Mouse (Mus musculus) MEL (cell line): Measurements from ENCODE around the gene Dock4. TPM values are rescaled to one million over a fixed set of nuclear protein-coding genes. Genes with fewer than 3 reads are reported as not detected.

Experiments
- DNase-seq: peaks from one replicate; pipeline ENCODE4 v3.0.0; 2011; ENCODE audit warnings: low read depth, low spot score
- H3K27ac ChIP-seq: 2 replicates; pipeline ENCODE4 v1.5.1; 2012; ENCODE audit warnings: low read depth, mild to moderate bottlenecking, control low read depth, low read length, moderate library complexity; ENCODE audit not compliant: control insufficient read depth
- H3K27me3 ChIP-seq, 2 experiments: fragments of 150-350 bp in 1 of 2; sonication (generic) in 1 of 2; 2 replicates each; pipeline ENCODE4 v1.6.1; 2012; ENCODE audit warnings: low read length in 2 of 2, mild to moderate bottlenecking in 2 of 2, improper control_type of control experiment in 1 of 2, moderate library complexity in 1 of 2; ENCODE audit not compliant: insufficient read depth in 2 of 2, control insufficient read depth in 1 of 2
- H3K36me3 ChIP-seq, 2 experiments: 2 replicates each; pipeline ENCODE4 v1.6.1; 2012 to 2014; ENCODE audit warnings: low read length in 2 of 2, improper control_type of control experiment in 1 of 2, inconsistent platforms in 1 of 2, mild to moderate bottlenecking in 1 of 2; ENCODE audit not compliant: insufficient read depth in 2 of 2, control insufficient read depth in 1 of 2
- H3K4me1 ChIP-seq, 2 experiments: fragments of 150-350 bp in 1 of 2; sonication (generic) in 1 of 2; 2 replicates each; pipeline ENCODE4 v1.6.1; 2012; ENCODE audit warnings: low read length in 2 of 2, improper control_type of control experiment in 1 of 2, mild to moderate bottlenecking in 1 of 2; ENCODE audit not compliant: insufficient read depth in 2 of 2, control insufficient read depth in 1 of 2
- H3K4me3 ChIP-seq, 2 experiments: fragments of 150-350 bp in 1 of 2; sonication (generic) in 1 of 2; 2 replicates each; pipeline ENCODE4 v1.5.1; 2012; ENCODE audit warnings: low read depth in 2 of 2, low read length in 2 of 2, mild to moderate bottlenecking in 2 of 2, moderate library complexity in 2 of 2, control low read depth in 1 of 2, improper control_type of control experiment in 1 of 2; ENCODE audit not compliant: control insufficient read depth in 1 of 2, insufficient read depth in 1 of 2
- H3K79me2 ChIP-seq: 2 replicates; pipeline ENCODE4 v1.6.1; 2012; ENCODE audit warnings: mild to moderate bottlenecking, low read length, moderate library complexity; ENCODE audit not compliant: control insufficient read depth, poor library complexity, insufficient read depth
- H3K9ac ChIP-seq: 2 replicates; pipeline ENCODE4 v1.6.1; 2012; ENCODE audit warnings: low read depth, mild to moderate bottlenecking, control low read depth, low read length, moderate library complexity; ENCODE audit not compliant: control insufficient read depth, poor library complexity, severe bottlenecking
- H3K9me3 ChIP-seq: fragments of 150-350 bp; sonication (generic); replicated peaks from 2 replicates; pipeline ENCODE4 v1.6.1; 2012; ENCODE audit warnings: mild to moderate bottlenecking, low read length, improper control_type of control experiment, moderate library complexity; ENCODE audit not compliant: insufficient read depth
- BHLHE40 ChIP-seq: IDR thresholded peaks from 2 replicates; pipeline ENCODE4 v1.6.1; 2012; ENCODE audit warnings: low read depth, mild to moderate bottlenecking, inconsistent platforms, low read length, improper control_type of control experiment, borderline replicate concordance
- CHD1 ChIP-seq: IDR thresholded peaks from 2 replicates; pipeline ENCODE4 v1.6.1; 2012; ENCODE audit warnings: low read depth, mild to moderate bottlenecking, inconsistent platforms, low read length, improper control_type of control experiment
- ELF1 ChIP-seq: IDR thresholded peaks from 2 replicates; pipeline ENCODE4 v1.6.1; 2014; ENCODE audit warnings: low read depth, mild to moderate bottlenecking, inconsistent platforms, low read length, improper control_type of control experiment, moderate library complexity
- EP300 ChIP-seq, 2 experiments: IDR thresholded peaks; 2 replicates each; pipeline ENCODE4 v1.6.1; 2011; ENCODE audit warnings: improper control_type of control experiment in 2 of 2, low read length in 2 of 2, low read depth in 1 of 2, mild to moderate bottlenecking in 1 of 2
- ETS1 ChIP-seq: IDR thresholded peaks from 2 replicates; pipeline ENCODE4 v1.6.1; 2012; ENCODE audit warnings: low read depth, mild to moderate bottlenecking, inconsistent platforms, low read length, improper control_type of control experiment, moderate library complexity
- GATA1 ChIP-seq: IDR thresholded peaks from 2 replicates; pipeline ENCODE4 v1.6.1; 2011; ENCODE audit warnings: low read depth, low read length, improper control_type of control experiment
- MAFK ChIP-seq: IDR thresholded peaks from 2 replicates; pipeline ENCODE4 v1.6.1; 2011; ENCODE audit warnings: low read depth, mild to moderate bottlenecking, low read length, improper control_type of control experiment, borderline replicate concordance
- MAX ChIP-seq: IDR thresholded peaks from 2 replicates; pipeline ENCODE4 v1.6.1; 2011; ENCODE audit warnings: low read length, improper control_type of control experiment
- MAZ ChIP-seq: IDR thresholded peaks from 2 replicates; pipeline ENCODE4 v1.6.1; 2012; ENCODE audit warnings: low read depth, mild to moderate bottlenecking, inconsistent platforms, low read length, improper control_type of control experiment
- MXI1 ChIP-seq: IDR thresholded peaks from 2 replicates; pipeline ENCODE4 v1.6.1; 2011; ENCODE audit warnings: mild to moderate bottlenecking, low read depth, low read length, improper control_type of control experiment
- MYB ChIP-seq: IDR thresholded peaks from 2 replicates; pipeline ENCODE4 v1.6.1; 2011; ENCODE audit warnings: mild to moderate bottlenecking, low read depth, low read length, improper control_type of control experiment
- MYC ChIP-seq: IDR thresholded peaks from 2 replicates; pipeline ENCODE4 v1.6.1; 2011; ENCODE audit warnings: low read depth, mild to moderate bottlenecking, low read length, improper control_type of control experiment, moderate library complexity
- NRF1 ChIP-seq: IDR thresholded peaks from 2 replicates; pipeline ENCODE4 v1.6.1; 2014; ENCODE audit warnings: low read depth, mild to moderate bottlenecking, inconsistent platforms, low read length, improper control_type of control experiment, moderate library complexity; ENCODE audit not compliant: poor library complexity, insufficient read depth, severe bottlenecking
- POLR2A ChIP-seq, 2 experiments: IDR thresholded peaks; 2 replicates each; pipeline ENCODE4 v1.6.1; 2011 to 2012; ENCODE audit warnings: low read length in 2 of 2, mild to moderate bottlenecking in 2 of 2, control low read depth in 1 of 2, improper control_type of control experiment in 1 of 2, low read depth in 1 of 2, moderate library complexity in 1 of 2; ENCODE audit not compliant: control insufficient read depth in 1 of 2, insufficient read depth in 1 of 2, poor library complexity in 1 of 2
- SIN3A ChIP-seq: IDR thresholded peaks from 2 replicates; pipeline ENCODE4 v1.6.1; 2012; ENCODE audit warnings: low read length, improper control_type of control experiment, inconsistent platforms
- TAL1 ChIP-seq: IDR thresholded peaks from 2 replicates; pipeline ENCODE4 v1.6.1; 2012; ENCODE audit warnings: mild to moderate bottlenecking, inconsistent platforms, low read length, moderate library complexity, mixed read lengths
- TBP ChIP-seq: IDR thresholded peaks from 2 replicates; pipeline ENCODE4 v1.8.0; 2011; ENCODE audit warnings: low read depth, low read length, improper control_type of control experiment
- TCF12 ChIP-seq: IDR thresholded peaks from 2 replicates; pipeline ENCODE4 v1.6.1; 2014; ENCODE audit warnings: low read depth, mild to moderate bottlenecking, inconsistent platforms, low read length, improper control_type of control experiment, moderate library complexity
- UBTF ChIP-seq: IDR thresholded peaks from 2 replicates; pipeline ENCODE4 v1.6.1; 2012; ENCODE audit warnings: low read depth, mild to moderate bottlenecking, inconsistent platforms, low read length, improper control_type of control experiment, moderate library complexity, borderline replicate concordance; ENCODE audit not compliant: insufficient read depth
- USF2 ChIP-seq, 2 experiments: IDR thresholded peaks; 2 replicates each; pipeline ENCODE4 v1.6.1; 2011 to 2012; ENCODE audit warnings: improper control_type of control experiment in 2 of 2, low read length in 2 of 2, borderline replicate concordance in 1 of 2, inconsistent platforms in 1 of 2, low read depth in 1 of 2, mild to moderate bottlenecking in 1 of 2; ENCODE audit not compliant: insufficient read depth in 1 of 2
- ZKSCAN1 ChIP-seq: IDR thresholded peaks from 2 replicates; pipeline ENCODE4 v1.6.1; 2012; ENCODE audit warnings: low read depth, mild to moderate bottlenecking, inconsistent platforms, low read length, improper control_type of control experiment, moderate library complexity
- ZMIZ1 ChIP-seq: IDR thresholded peaks from 2 replicates; pipeline ENCODE4 v1.6.1; 2012; ENCODE audit warnings: low read depth, mild to moderate bottlenecking, inconsistent platforms, low read length, improper control_type of control experiment, moderate library complexity
- polyA plus RNA-seq, 2 experiments: library from polyadenylated mRNA; stranded (reverse) in 1 of 2; unstranded in 1 of 2; fragments of >175 nt in 1 of 2; fragments of >200 nt in 1 of 2; gene quantifications; 2 replicates each; pipeline versions ENCODE4 v1.2.1 to v1.2.4; 2012; ENCODE audit warnings: low replicate concordance in 2 of 2, low read depth in 1 of 2; ENCODE audit not compliant: insufficient read length in 2 of 2, insufficient read depth in 1 of 2, missing spikeins in 1 of 2
- total RNA-seq: library from RNA; depleted of rRNA; stranded (reverse); fragments of 300-350 nt; gene quantifications from 2 replicates; pipeline ENCODE4 v1.2.3, GENCODE M21; 2012

Gene Dock4
- total and polyA plus RNA-seq, 3 experiments = 0.08 to 0.17 TPM; not detected in 1

GRCm38 (mm10) chr12:40792184-40792650 is 346.5 kb downstream of the Dock4 start:
- DNase-seq = no peak
- Histone ChIP-seq H3K4me1 (no peaks in the 10 kb centered on the region), H3K9me3 (no peaks in the 10 kb centered on the region), H3K9ac (no peak overlapping the region), H3K27me3 (peaks cover 0 to 3% of the 10 kb centered on the region in 2 experiments; a peak in 2 of 4 replicates), H3K79me2 (no peaks in the 10 kb centered on the region), H3K27ac (no peak overlapping the region), H3K36me3 (no peaks in the 10 kb centered on the region), H3K4me3 (no peak overlapping the region)
- TF ChIP-seq MAZ (no peak), GATA1 (no peak), MXI1 (no peak), ELF1 (no peak), ETS1 (no peak), NRF1 (no peak)

- Histone ChIP-seq H3K9ac (no peak overlapping the region), H3K4me3 (no peak overlapping the region), H3K79me2 (no peaks in the 10 kb centered on the region), H3K4me1 (no peaks in the 10 kb centered on the region), H3K9me3 (no peaks in the 10 kb centered on the region), H3K27me3 (peaks cover 0 to 3% of the 10 kb centered on the region in 2 experiments; a peak in 2 of 4 replicates), H3K27ac (no peak overlapping the region), H3K36me3 (no peaks in the 10 kb centered on the region)
- TF ChIP-seq BHLHE40 (no peak), MAX (no peak), TAL1 (no peak), USF2 (IDR thresholded peaks at IDR 0.05; ENCODE audit: borderline replicate concordance in 1 of 2, insufficient read depth in 1 of 2, low read depth in 1 of 2, low read length in 2 of 2) (no peak), ZMIZ1 (no peak), MYB (no peak), SIN3A (no peak), TBP (no peak), UBTF (no peak), CHD1 (no peak), NRF1 (no peak), MAFK (no peak), MYC (no peak), EP300 (IDR thresholded peaks at IDR 0.05; ENCODE audit: low read depth in 1 of 2, low read length in 2 of 2) (no peak), POLR2A (IDR thresholded peaks at IDR 0.05; ENCODE audit: control insufficient read depth in 1 of 2, insufficient read depth in 1 of 2, low read depth in 1 of 2, low read length in 2 of 2, poor library complexity in 1 of 2) (no peak), ZKSCAN1 (no peak), TCF12 (no peak), MAZ (no peak), ELF1 (no peak)
- no peak for DNase-seq
These were observed 348.3 kb downstream of the Dock4 start for GRCm38 (mm10) chr12:40794066-40794465.
